Mouse (Mus musculus) ES-Bruce4 (cell line): Measurements from ENCODE around the gene Btbd16.

Source experiments
- CTCF ChIP-seq: IDR thresholded peaks from one replicate; pipeline ENCODE4 v1.8.1; 2011; ENCODE audit warnings: low read depth, low read length
- EP300 ChIP-seq: IDR thresholded peaks from 2 replicates; pipeline ENCODE4 v1.6.1; 2011; ENCODE audit warnings: low read depth, low read length; ENCODE audit not compliant: insufficient read depth
- POLR2A ChIP-seq: IDR thresholded peaks from one replicate; pipeline ENCODE4 v1.8.1; 2011; ENCODE audit warnings: low read length; ENCODE audit not compliant: insufficient read depth

GRCm38 (mm10) chr7:130788950-130789349 is 15.1 kb downstream of the Btbd16 start:
- no peak for TF ChIP-seq POLR2A
- TF ChIP-seq CTCF, result no peak
- TF ChIP-seq EP300, result no peak
